Mouse (Mus musculus) right cerebral cortex, postnatal 14 days (tissue): ENCODE measurements around the gene Smarca2.

ENCODE experiments used
- DNase-seq: peaks from one replicate; pipeline ENCODE4 v3.0.0; 2022

The Smarca2 gene

DNA sequence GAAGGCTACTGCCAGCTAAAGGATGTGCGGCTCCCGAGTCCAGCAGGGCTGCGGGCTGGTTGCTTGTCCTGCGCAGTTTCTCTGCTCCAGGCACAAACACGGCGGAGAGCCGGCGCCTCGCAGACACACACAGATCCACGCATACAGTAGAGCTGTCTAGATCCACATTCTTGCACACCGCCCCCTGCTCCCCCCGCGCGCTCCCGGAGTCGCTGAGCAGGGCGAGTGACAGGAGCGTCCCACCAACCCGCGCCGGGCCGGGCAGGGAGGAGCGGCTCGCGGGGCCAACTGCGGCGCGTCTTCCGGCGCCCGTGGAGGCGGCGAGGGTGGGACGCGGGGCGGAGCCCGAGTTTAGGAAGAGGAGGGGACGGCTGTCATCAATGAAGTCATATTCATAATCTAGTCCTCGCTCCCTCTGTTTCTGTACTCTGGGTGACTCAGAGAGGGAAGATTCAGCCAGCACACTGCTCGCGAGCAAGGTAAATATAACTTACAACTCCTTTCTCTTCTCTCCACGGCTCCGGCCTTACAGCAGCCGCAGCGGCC lies at the start of gene Smarca2:
Gene Smarca2 (plus strand): TSS at position 296 of the 546 bp plus-strand sequence.
- DNase-seq = peak; percentile 98

DNA sequence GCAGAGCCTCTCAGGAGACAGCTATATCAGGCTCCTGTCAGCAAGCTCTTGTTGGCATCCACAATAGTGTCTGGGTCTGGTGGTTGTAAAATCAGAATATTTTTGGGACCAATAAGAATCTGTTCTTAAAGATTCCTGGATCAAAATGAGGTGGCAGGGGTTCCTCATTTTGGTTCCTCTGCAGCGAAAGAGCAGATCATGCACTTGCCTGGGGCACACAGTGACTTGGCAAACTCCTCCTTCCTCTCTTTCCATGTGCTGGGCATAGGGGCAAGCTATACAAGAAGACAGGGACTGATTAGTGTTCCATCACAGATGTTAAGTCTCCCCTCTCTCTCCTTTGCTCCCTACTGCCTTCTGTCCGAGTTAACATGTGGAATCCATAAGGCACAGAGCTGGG lies 40.0 kb upstream of the Smarca2 start:
- DNase-seq = no peak

GRCm38 (mm10) chr19:26566109-26566508 lies 38.7 kb upstream of the Smarca2 start:
- no peak for DNase-seq

GRCm38 (mm10) chr19:26568236-26568635 lies 36.6 kb upstream of the Smarca2 start:
- DNase-seq = no peak

- no peak for DNase-seq
Observed at GRCm38 (mm10) chr19:26568941-26569340, 35.9 kb upstream of the Smarca2 start.

GRCm38 (mm10) chr19:26569461-26569860 lies 35.4 kb upstream of the Smarca2 start:
- DNase-seq = no peak

- DNase-seq = no peak
Observed at GRCm38 (mm10) chr19:26579645-26580044, 25.2 kb upstream of the Smarca2 start.

DNA sequence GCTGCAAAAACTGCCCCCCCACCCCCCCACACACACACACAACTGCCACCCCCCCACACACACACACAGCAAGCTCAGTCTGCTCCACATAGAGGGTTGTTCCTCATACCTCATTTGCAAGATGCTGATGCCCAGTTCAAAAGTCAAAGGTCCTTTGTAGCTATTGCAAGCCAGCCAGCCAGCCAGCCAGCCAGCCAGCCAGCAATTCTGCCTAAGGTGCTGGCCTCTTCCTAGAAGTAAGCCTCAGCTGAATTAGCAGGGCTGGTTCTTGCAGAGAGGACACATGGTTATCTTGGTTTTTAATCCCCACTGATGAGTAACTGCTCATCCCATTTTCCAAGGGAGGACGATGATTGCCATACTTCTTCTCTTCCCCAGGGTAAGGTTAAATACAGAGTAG lies 24.8 kb upstream of the Smarca2 start:
- no peak for DNase-seq

GRCm38 (mm10) chr19:26594661-26595060 lies 10.2 kb upstream of the Smarca2 start:
- no peak for DNase-seq

GRCm38 (mm10) chr19:26601459-26601858 lies 3.4 kb upstream of the Smarca2 start:
- no peak for DNase-seq

- DNase-seq = no peak
Observed at GRCm38 (mm10) chr19:26603296-26603860, 1.5 kb upstream of the Smarca2 start.

GRCm38 (mm10) chr19:26603906-26604754 lies 720 bp upstream of the Smarca2 start:
- DNase-seq = peak; percentile 70

DNA sequence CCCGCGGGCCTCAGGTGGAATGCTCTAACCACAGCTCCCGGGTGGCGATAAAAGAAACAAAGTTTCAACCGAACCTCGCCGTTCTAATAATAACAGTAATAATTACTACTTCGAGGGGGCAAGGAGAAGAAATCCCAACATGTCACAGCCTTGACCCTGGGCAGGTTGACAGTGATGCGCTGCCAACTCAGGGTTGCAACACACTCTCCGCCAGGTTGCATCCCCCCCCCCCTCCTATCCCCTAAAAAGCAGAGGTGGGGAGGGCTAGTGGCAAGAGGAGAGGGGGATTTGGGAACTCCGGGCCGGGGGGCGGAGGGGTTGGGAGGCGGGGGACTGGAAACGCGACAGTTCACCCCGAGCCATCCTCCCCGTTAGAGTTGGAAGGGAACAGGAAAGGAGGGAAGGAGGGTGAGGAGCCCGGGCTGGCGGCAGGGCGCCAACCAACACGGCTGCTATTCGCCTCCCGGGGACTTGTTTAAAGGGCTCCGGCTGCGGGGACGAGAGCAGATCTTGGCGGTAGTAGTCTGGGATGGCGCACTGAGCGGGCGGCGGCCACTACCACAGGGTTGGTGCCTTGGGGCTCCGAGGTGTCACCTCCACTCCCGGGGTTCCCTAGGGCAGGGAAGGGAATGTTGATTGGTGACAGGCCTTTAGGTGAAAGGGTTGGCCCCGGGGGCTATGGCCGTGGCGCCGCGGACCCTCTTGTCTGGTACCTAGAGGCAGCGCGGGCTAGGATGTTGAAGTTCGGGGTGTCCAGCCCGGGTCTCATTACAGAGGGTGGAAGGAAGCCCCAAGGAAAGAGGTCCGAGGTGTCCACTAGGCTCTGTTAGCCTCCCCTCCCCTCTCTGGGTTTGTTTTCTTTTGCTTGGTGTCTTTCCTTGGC lies 829 bp downstream of the Smarca2 start:
- peak; percentile 67 for DNase-seq

DNA sequence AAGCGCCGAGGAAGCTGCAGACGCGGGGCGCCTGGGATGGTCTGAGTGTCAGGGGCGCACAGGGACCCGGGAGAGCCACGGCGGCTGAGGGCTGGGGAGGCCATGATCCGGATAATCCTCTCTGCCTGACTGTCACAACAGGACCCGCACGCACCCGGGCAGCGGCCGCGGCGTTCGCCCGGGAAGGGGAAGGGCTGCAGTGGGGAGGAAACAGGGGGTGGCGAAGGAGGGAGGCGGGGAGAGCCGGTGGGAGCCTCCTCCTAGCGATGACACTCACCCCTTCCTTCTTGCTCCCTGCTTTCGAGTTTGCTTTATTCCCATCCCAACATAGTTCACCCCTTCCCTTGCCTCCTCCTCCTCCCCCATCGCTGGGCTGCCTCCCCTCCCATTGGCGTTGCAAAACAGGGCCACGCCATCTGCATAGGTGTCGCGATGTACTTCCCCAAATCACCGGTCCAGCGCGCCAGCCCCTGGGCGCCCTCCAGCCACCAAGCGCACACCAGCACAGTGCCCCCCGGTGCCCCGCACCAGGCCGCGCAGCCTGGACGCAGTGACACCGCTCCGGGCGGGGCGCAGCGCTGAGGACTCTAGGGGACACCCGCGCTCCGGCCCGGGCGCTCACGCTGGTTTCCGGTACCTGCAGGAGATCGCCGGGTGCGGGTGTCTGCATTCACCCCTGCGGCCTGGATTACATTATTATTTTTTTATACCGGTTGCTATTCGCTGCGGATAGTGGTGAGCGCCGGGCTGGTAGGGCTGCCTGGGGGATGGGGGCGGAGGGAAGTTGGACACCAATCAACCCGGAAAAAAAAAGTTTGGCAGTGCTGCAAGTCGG lies 1.7 kb downstream of the Smarca2 start:
- peak; percentile 61 for DNase-seq

- peak; percentile 69 for DNase-seq
Observed at GRCm38 (mm10) chr19:26607156-26607536, 2.3 kb downstream of the Smarca2 start.

DNA sequence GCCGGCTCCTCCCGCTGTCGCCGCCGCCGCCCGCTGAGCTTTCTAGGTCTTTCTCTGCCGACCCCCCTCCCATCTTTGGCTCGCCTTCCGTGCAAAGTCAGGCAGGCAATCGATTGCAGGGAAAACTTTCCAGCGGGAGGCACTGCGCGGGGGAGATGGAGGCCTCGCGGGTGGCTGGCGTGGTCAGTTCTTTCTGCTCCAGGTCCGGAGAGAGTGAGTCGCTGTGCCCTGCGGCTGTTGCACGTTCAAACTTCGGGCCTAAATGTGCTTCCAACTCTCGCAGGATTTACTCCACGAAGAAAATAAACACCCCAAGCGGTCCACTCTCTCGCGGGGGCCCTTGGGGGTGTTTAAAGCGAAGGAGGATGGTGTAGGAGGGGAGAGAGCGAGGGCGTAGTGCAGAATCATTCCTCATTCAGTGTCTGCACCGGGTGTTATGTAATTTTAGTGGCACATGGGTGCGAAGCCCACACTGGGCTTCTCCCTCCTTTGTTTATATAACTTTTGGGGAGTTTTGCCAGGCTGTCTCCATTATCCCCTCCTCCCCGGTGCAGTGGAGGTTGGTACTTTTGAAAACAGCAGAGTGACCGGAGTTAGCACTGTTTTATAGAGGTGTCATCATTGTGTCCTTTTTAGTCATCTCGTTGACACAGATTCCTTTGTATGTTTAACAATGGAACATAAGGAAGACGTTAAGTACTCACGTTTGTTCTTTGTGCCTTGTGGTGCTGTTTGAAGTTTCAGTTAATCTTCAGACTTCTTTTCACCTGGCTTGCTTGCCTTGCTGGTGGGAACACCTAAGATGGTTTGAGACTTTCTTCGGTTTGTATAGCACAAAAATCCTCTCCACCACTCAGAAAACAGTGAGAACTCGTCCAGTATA lies 2.9 kb downstream of the Smarca2 start:
- DNase-seq = no peak

- DNase-seq = no peak
Observed at GRCm38 (mm10) chr19:26608434-26608812, 3.6 kb downstream of the Smarca2 start.

DNA sequence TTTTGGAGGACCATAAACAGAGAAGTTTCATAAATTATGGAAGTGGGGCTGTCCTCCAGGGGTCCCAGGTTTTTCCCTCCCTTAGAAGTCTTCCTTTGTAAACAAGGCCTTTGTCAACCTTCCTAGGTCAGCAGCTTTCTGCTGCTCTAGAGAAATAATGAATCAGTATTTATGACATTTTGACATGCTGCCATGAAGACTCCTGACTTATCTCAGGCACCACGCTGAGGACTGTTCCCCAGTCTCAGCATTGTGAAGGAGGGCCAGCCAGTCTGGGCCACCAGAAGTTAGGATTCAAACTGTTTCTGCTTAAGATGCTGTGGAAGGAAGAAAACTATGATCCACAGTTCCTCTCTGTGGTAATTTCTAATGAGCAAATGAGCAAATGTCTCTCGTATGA lies 4.8 kb downstream of the Smarca2 start:
- no peak for DNase-seq

DNA sequence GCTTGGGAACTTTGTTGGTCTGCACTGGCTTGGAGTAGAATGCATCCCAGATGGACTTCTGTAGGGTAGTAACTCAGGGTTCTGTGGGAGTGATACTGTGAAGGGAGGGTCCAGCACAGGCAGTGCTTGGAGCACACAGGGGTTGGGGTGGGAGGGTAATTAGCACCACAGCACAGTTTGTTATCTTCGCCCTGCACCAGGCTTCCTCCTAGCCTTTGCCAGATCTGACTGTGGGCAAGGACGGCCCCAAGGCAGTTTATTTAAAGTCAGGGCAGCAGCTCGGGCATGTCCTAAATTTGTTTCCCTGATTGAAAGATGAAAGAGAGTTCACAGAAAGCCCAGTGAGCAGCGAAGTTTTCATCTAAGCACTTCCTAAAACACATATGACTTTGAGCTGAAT lies 8.1 kb downstream of the Smarca2 start:
- no peak for DNase-seq

DNA sequence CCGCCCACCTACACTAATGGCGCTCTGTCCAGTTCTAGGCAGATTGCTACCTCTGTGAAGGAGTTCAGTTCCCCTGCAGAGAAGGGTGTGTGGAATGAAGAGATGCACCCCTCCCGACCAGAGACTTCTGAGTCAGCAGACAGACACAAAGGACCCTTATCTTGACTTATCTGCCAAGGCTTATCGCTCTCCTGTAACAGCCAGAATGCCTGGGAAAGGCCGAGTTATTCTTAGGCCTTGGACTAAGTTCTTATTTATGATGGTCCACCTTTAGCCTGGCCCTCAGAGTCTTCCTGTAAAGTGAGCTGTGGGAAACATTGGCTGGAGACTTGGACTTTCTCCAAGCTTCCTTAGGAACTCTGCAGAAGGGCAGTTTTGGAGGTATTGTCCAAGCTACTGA lies 8.8 kb downstream of the Smarca2 start:
- DNase-seq = no peak

GRCm38 (mm10) chr19:26616271-26616670 lies 11.4 kb downstream of the Smarca2 start:
- DNase-seq = no peak
